Mouse (Mus musculus) midbrain, embryonic 15.5 days (tissue): ENCODE measurements at regions not wholly inside any gene's neighbourhood (a gene's known extent, or its start where the extent isn't known, plus 50 kb on each side); places are given as distances from the start of the nearest gene placed in this dataset.

ENCODE experiments used
- ATAC-seq: fragments of 200-750 bp; cut with Nextera tagmentation; replicated peaks from 2 replicates; pipeline ENCODE4 v1.8.0; 2017; ENCODE audit warnings: moderate TSS enrichment
- H3K27ac ChIP-seq: fragments of 300-500 bp; sonication (generic); 2 replicates; pipeline ENCODE4 v1.5.1; 2015; ENCODE audit warnings: mild to moderate bottlenecking, inconsistent platforms
- H3K27me3 ChIP-seq: fragments of 300-500 bp; sonication (generic); replicated peaks from 2 replicates; pipeline ENCODE4 v1.6.1; 2015; ENCODE audit warnings: inconsistent platforms
- H3K36me3 ChIP-seq: fragments of 300-500 bp; sonication (generic); replicated peaks from 2 replicates; pipeline ENCODE4 v1.6.1; 2015; ENCODE audit warnings: inconsistent platforms
- H3K4me1 ChIP-seq: fragments of 300-500 bp; sonication (generic); 2 replicates; pipeline ENCODE4 v1.6.1; 2015; ENCODE audit warnings: inconsistent platforms
- H3K4me2 ChIP-seq: fragments of 300-500 bp; sonication (generic); 2 replicates; pipeline ENCODE4 v1.6.1; 2015; ENCODE audit warnings: inconsistent platforms, mild to moderate bottlenecking, moderate library complexity
- H3K4me3 ChIP-seq: fragments of 300-500 bp; sonication (generic); 2 replicates; pipeline ENCODE4 v1.5.1; 2015; ENCODE audit warnings: mild to moderate bottlenecking, inconsistent platforms
- H3K9ac ChIP-seq: fragments of 300-500 bp; sonication (generic); 2 replicates; pipeline ENCODE4 v1.6.1; 2015; ENCODE audit warnings: mild to moderate bottlenecking, inconsistent platforms
- H3K9me3 ChIP-seq: fragments of 300-500 bp; sonication (generic); 2 replicates; pipeline ENCODE4 v1.6.1; 2016; ENCODE audit warnings: inconsistent platforms
- WGBS: fragments of 180-500 bp; shearing (Covaris S2); methylation state at CpG from one replicate; pipeline ENCODE4 v1.1.7; 2015; ENCODE audit warnings: mixed read lengths; 5-methylcytosine and 5-hydroxymethylcytosine counted together

- H3K4me1 ChIP-seq, result peaks cover 19% of the 10 kb centered on the region
- H3K27me3 ChIP-seq, result no peaks in the 10 kb centered on the region
- no peak overlapping the region for H3K4me3 ChIP-seq
- H3K9ac ChIP-seq, result no peak overlapping the region
- no peaks in the 10 kb centered on the region for H3K36me3 ChIP-seq
- no peak overlapping the region for H3K4me2 ChIP-seq
- no peak overlapping the region for H3K27ac ChIP-seq
- no peaks in the 10 kb centered on the region for H3K9me3 ChIP-seq
- WGBS, result 83% methylated on average over 11 of the region's 11 CpGs
- no peak for ATAC-seq
Measured at GRCm38 (mm10) chr8:34449391-34450044, 338.0 kb upstream of the Gm10131 start.

DNA sequence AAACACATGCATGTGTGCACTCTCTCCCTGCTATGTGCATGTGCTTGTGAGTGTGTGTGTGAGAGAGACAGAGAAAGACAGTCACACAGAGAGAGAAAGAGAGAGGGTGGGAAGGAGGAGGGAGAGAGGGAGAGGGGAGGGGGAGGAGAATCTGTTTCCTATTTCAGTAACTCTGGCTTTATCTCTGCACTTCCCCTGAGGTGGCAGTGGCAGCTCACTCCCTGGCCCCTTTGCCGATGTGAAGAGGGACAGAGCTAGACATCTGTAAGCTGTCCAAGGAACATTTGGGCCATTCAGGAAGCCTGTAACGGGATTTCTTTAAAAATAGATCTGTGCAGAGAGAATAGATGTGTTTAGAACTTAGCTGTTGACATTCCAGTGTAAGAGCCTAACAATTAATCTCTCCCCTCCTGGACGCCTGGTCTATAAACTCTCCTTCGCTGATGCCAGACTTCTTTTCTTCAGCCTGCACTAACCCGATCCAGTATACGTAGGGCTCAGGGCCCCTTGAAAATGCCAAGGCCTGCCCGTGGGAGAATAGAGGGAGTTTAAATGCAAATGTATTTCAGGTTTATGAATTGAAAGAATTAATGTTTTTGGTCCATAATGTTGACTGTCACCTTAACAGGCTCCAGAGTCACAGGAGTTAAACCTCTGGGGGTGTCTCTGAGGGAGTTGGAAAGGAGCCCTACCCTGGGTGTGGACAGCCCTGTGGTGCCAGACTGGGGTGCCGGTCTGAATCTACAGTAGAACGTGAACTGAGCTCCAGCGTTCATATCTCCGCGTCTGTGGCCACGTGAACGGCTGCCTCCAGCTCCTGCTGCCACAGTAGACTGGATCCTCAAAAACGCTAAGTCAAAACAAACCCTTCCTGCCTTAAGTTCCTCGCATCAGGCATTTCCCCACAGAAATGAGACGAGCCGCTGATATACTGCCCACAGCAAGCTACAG lies 336.6 kb upstream of the Gm10131 start:
- no peaks in the 10 kb centered on the region for H3K9me3 ChIP-seq
- H3K27ac ChIP-seq, result no peak overlapping the region
- peaks cover 19% of the 10 kb centered on the region for H3K4me1 ChIP-seq
- H3K4me3 ChIP-seq, result no peak overlapping the region
- ATAC-seq, result no peak
- H3K4me2 ChIP-seq, result no peak overlapping the region
- no peaks in the 10 kb centered on the region for H3K36me3 ChIP-seq
- H3K27me3 ChIP-seq, result no peaks in the 10 kb centered on the region
- WGBS, result 56% methylated on average over 18 of the region's 18 CpGs
- no peak overlapping the region for H3K9ac ChIP-seq

DNA sequence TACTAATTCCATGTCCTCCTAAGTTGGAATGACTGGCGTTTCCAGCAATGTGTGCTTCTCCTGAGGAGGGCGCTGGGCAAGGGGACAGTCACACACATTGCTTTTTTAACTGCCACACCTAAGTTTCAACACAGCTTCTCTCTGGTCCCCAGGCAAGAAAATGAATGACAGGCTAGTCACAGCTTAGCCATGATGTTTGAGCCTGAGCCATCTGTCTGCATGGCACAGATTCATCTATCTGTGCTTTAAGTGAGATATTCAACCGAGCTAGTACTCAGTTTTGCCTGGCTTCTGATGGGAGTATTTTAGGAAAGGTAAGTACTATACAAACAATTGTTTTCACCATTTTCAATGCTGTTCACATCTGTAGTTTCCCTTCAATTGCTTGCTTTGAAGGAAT lies 331.2 kb upstream of the Gm10131 start:
- no peaks in the 10 kb centered on the region for H3K27me3 ChIP-seq
- 87% methylated on average over 3 of the region's 3 CpGs for WGBS

GRCm38 (mm10) chr8:34441756-34442155 lies 330.2 kb upstream of the Gm10131 start:
- no peaks in the 10 kb centered on the region for H3K9me3 ChIP-seq
- H3K4me3 ChIP-seq, result no peak overlapping the region
- H3K4me1 ChIP-seq, result no peaks in the 10 kb centered on the region
- no peak overlapping the region for H3K4me2 ChIP-seq
- H3K27me3 ChIP-seq, result no peaks in the 10 kb centered on the region
- WGBS, result 43% methylated on average over 3 of the region's 3 CpGs
- H3K27ac ChIP-seq, result no peak overlapping the region
- no peaks in the 10 kb centered on the region for H3K36me3 ChIP-seq
- peak; percentile 39; the same call in 1 of the 2 replicates for ATAC-seq
- no peak overlapping the region for H3K9ac ChIP-seq

More for the DNA sequence above, 331.2 kb upstream of the Gm10131 start:
- H3K4me2 ChIP-seq, result no peak overlapping the region
- H3K36me3 ChIP-seq, result no peaks in the 10 kb centered on the region
- no peak overlapping the region for H3K4me3 ChIP-seq
- H3K27ac ChIP-seq, result no peak overlapping the region
- no peak overlapping the region for H3K9ac ChIP-seq
- ATAC-seq, result no peak
- H3K4me1 ChIP-seq, result peaks cover 1% of the 10 kb centered on the region; the same call in 1 of the 2 replicates
- H3K9me3 ChIP-seq, result no peaks in the 10 kb centered on the region

- no peaks in the 10 kb centered on the region for H3K27me3 ChIP-seq
- ATAC-seq, result no peak
- WGBS, result 88% methylated on average over 4 of the region's 4 CpGs
- no peaks in the 10 kb centered on the region for H3K4me1 ChIP-seq
- no peak overlapping the region for H3K4me3 ChIP-seq
- H3K27ac ChIP-seq, result no peak overlapping the region
- H3K9ac ChIP-seq, result no peak overlapping the region
- no peak overlapping the region for H3K4me2 ChIP-seq
- no peaks in the 10 kb centered on the region for H3K9me3 ChIP-seq
- no peaks in the 10 kb centered on the region for H3K36me3 ChIP-seq
Measured at GRCm38 (mm10) chr8:34440771-34441170, 329.2 kb upstream of the Gm10131 start.

DNA sequence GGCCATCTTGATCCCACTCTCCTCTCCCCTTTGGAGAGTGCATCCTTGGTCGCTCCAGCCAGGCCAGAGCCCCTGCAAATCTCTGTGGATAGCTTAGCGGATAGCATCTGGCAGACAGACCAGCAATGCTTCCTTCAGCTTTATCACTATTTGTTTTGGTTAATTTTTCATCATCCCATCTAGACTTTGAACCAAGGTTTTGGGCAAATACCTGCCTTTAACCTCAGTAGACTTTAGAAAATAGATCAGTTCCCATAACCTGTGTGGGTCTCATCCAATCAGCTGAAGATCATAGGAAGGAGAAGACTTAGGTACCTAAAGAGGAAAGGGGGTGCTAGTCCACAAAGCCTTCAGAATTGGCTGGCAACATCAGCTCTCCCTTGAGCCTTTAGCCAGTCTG lies 327.2 kb upstream of the Gm10131 start:
- Histone ChIP-seq H3K4me1 (no peaks in the 10 kb centered on the region), H3K27ac (no peak overlapping the region), H3K9me3 (no peaks in the 10 kb centered on the region), H3K4me2 (no peak overlapping the region), H3K36me3 (no peaks in the 10 kb centered on the region), H3K27me3 (no peaks in the 10 kb centered on the region), H3K9ac (no peak overlapping the region), H3K4me3 (no peak overlapping the region)
- WGBS, result 84% methylated on average over 2 of the region's 2 CpGs
- ATAC-seq, result no peak

DNA sequence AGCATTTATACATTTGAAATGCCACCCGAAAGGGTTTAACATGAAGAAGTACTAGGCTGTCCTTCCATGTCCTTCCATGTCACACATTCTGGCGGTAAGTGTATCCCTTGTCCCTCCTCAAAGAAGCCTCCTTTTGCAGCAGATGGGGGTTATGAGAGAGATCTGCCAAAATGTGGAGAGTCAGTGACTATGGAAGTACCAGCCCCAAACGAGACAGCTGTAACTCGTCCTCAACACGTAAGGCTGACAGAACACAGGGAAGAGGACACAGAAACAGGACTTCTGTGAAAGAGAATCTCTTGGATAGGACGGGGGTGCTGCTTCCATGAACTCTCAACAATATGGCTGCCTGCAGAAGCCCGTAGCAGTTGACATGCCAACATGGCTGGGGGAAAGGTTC lies 320.4 kb upstream of the Gm10131 start:
- H3K9me3 ChIP-seq, result no peaks in the 10 kb centered on the region
- H3K4me1 ChIP-seq, result no peaks in the 10 kb centered on the region
- ATAC-seq, result no peak
- H3K4me2 ChIP-seq, result no peak overlapping the region
- 95% methylated on average over 7 of the region's 7 CpGs for WGBS
- H3K36me3 ChIP-seq, result no peaks in the 10 kb centered on the region
- no peak overlapping the region for H3K4me3 ChIP-seq
- no peak overlapping the region for H3K9ac ChIP-seq
- H3K27me3 ChIP-seq, result no peaks in the 10 kb centered on the region
- no peak overlapping the region for H3K27ac ChIP-seq

DNA sequence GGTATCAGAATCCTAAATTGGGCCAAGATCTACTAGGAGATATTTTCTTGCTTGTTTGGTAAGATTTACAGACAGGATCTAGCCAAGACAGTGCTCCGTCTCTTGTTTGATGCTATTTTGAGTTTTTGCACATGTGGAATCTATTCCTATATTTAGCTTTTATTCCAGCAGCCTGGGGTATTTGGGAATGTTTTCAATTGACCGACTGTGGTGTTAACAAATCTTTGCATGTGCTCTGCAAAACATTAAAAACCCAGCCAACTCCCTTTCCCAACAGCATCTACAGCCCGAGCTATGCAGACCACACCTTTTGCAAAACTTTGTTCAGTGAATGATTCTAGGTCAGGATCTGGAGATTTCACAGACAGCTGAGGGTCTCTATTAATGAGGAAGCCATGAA lies 317.7 kb upstream of the Gm10131 start:
- H3K27me3 ChIP-seq, result no peaks in the 10 kb centered on the region
- H3K36me3 ChIP-seq, result no peaks in the 10 kb centered on the region
- H3K9me3 ChIP-seq, result no peaks in the 10 kb centered on the region
- H3K9ac ChIP-seq, result no peak overlapping the region
- 88% methylated on average over 3 of the region's 3 CpGs for WGBS
- no peak overlapping the region for H3K4me2 ChIP-seq
- H3K4me3 ChIP-seq, result no peak overlapping the region
- no peak for ATAC-seq
- no peak overlapping the region for H3K27ac ChIP-seq
- H3K4me1 ChIP-seq, result no peaks in the 10 kb centered on the region

DNA sequence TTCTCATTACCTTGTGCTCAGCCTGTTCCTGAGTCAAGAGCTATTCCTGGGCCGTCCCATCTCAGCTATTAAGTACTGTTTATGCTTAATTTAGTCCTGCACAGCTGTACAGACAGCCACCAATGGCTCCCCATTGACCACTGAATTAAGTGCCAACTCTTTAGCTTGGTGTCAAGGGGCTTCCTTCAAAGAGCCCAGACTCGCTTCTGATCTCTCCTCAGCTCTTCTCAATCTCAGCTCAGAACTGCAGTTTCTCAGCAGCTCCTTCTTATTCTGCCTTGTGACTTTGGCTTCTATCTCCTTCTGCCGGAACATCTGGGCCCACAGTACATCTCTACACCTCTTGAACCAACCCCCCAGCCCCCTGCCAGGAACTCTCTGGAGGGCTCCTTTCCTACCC lies 290.0 kb upstream of the Gm10131 start:
- 53% methylated on average over 3 of the region's 3 CpGs for WGBS
- H3K9me3 ChIP-seq, result no peaks in the 10 kb centered on the region

DNA sequence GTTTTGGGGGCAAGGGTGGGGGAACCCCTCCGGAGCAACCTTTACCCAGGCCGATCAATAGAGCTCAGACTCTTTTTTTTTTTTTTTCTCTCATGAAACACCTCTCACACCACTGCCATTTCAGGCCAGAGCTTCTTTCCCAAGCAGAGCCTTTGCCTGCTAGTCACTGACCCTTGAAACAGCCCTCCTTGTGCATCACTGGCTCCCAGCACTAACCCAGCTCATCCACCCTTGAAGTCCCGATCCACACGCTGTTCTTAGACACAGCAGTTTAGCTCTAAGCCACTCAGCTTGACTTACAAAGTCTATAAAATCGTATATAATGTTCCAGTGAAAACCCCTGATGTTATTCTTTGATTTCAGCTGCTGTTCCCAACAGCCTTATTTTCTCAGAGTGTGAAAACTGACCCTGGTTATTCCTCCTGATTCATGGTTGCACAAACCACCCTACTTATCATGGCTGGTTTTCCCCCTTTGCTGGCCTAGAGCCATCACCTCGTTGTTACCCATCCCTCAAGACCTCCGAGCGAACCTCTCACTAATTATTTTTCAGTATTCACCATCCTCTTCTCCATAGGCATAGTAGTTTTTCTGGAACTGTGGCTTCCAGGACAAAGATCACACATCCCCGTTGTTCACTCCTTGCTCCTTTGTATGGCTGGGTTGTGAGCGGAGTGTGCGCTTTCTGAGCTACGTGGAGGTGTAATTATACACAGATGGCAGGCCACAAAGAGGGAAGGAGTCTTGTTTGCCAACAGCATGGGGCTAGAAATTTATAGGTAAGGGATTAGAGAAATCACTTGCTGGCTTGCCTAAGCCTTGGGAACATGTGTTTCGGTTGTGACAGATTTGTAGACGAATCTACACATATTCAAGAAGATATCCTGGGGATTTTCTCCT lies 287.6 kb upstream of the Gm10131 start:
- no peak overlapping the region for H3K9ac ChIP-seq
- no peaks in the 10 kb centered on the region for H3K9me3 ChIP-seq
- H3K27me3 ChIP-seq, result no peaks in the 10 kb centered on the region
- H3K4me3 ChIP-seq, result no peak overlapping the region
- no peak overlapping the region for H3K4me2 ChIP-seq
- no peaks in the 10 kb centered on the region for H3K36me3 ChIP-seq
- ATAC-seq, result no peak
- H3K4me1 ChIP-seq, result peaks cover 31% of the 10 kb centered on the region
- peak overlapping the region; percentile 88 for H3K27ac ChIP-seq
- WGBS, result 34% methylated on average over 14 of the region's 14 CpGs

More for the DNA sequence above, 290.0 kb upstream of the Gm10131 start:
- no peaks in the 10 kb centered on the region for H3K27me3 ChIP-seq
- no peak for ATAC-seq
- H3K9ac ChIP-seq, result no peak overlapping the region
- peaks cover 31% of the 10 kb centered on the region for H3K4me1 ChIP-seq
- H3K4me3 ChIP-seq, result no peak overlapping the region
- H3K36me3 ChIP-seq, result no peaks in the 10 kb centered on the region
- H3K4me2 ChIP-seq, result no peak overlapping the region
- H3K27ac ChIP-seq, result no peak overlapping the region

GRCm38 (mm10) chr8:34397583-34398411 lies 286.3 kb upstream of the Gm10131 start:
- Histone ChIP-seq H3K27me3 (no peaks in the 10 kb centered on the region), H3K27ac (peak overlapping the region; percentile 88), H3K4me1 (peaks cover 38% of the 10 kb centered on the region), H3K9ac (no peak overlapping the region), H3K4me2 (peak overlapping the region; percentile 33), H3K36me3 (no peaks in the 10 kb centered on the region), H3K9me3 (no peaks in the 10 kb centered on the region), H3K4me3 (no peak overlapping the region)
- 27% methylated on average over 22 of the region's 23 CpGs for WGBS
- peak; percentile 88 for ATAC-seq
